Mouse (Mus musculus) cerebellum, adult 2 months (tissue): ENCODE measurements around the gene Gm42715. TPM values are rescaled to one million over a fixed set of nuclear protein-coding genes. Genes with fewer than 3 reads are reported as not detected.
A peak's percentile ranks its signal among the peaks of the same experiment; 100 is the strongest.
"Not testable (repeated sequence)": the region's sequence is repeated elsewhere in the genome, so short reads cannot be mapped to it uniquely, and the experiment has no call there.

Experiments used
- DNase-seq, 2 experiments: peaks; one replicate each; pipeline ENCODE4 v3.0.0; 2021
- H3K27ac ChIP-seq: fragments of 200-500 bp; 2 replicates; pipeline ENCODE4 v1.5.1; 2012; ENCODE audit warnings: low read length, control low read depth, inconsistent platforms; ENCODE audit not compliant: insufficient read depth
- H3K27me3 ChIP-seq: fragments of 200-500 bp; 2 replicates; pipeline ENCODE4 v1.6.1; 2012; ENCODE audit warnings: inconsistent platforms, mild to moderate bottlenecking, low read length, moderate library complexity; ENCODE audit not compliant: control insufficient read depth, insufficient read depth
- H3K4me1 ChIP-seq: fragments of 200-500 bp; 2 replicates; pipeline ENCODE4 v1.6.1; 2011; ENCODE audit warnings: low read length; ENCODE audit not compliant: control insufficient read depth, insufficient read depth
- H3K4me3 ChIP-seq: fragments of 200-500 bp; replicated peaks from 2 replicates; pipeline ENCODE3; 2011; ENCODE audit warnings: mild to moderate bottlenecking, low read depth, low read length, control low read depth; ENCODE audit not compliant: insufficient read depth
- CTCF ChIP-seq: fragments of 200-500 bp; IDR thresholded peaks from 2 replicates; pipeline ENCODE4 v1.5.1; 2011; ENCODE audit warnings: low read depth, mild to moderate bottlenecking, control low read depth, low read length, moderate library complexity, borderline replicate concordance; ENCODE audit not compliant: insufficient read depth
- POLR2A ChIP-seq: fragments of 200-500 bp; IDR thresholded peaks from 2 replicates; pipeline ENCODE4 v1.6.1; 2011; ENCODE audit warnings: low read length, control low read depth, borderline replicate concordance; ENCODE audit not compliant: insufficient read depth
- WGBS: fragments of 180-500 bp; shearing (Covaris S2); methylation state at CpG from one replicate; pipeline ENCODE4 v1.1.7; 2018; 5-methylcytosine and 5-hydroxymethylcytosine counted together
- polyA plus RNA-seq: library from polyadenylated mRNA; depleted of rRNA; stranded (reverse); fragments of >200 nt; gene quantifications from 2 replicates; pipeline ENCODE4 v1.2.3, GENCODE M21; 2012

The Gm42715 gene
- polyA plus RNA-seq, 1 experiment: 19.5 TPM

GRCm38 (mm10) chr7:127485416-127485815 is 34.0 kb upstream of the Gm42715 start:
- Histone ChIP-seq H3K27me3 (no peaks in the 10 kb centered on the region), H3K27ac (0 out of 2 replicates have a peak overlapping the region, but pooled peaks have one; percentile 39), H3K4me3 (no peak overlapping the region), H3K4me1 (peaks cover 23% of the 10 kb centered on the region)
- TF ChIP-seq POLR2A (no peak), CTCF (no peak)
- WGBS: 9% methylated on average over 5 of the region's 5 CpGs
- peak; percentile 62 to 67 for DNase-seq

GRCm38 (mm10) chr7:127488364-127488763 is 31.0 kb upstream of the Gm42715 start:
- H3K4me1 ChIP-seq: peaks cover 16% of the 10 kb centered on the region
- 66% methylated on average over 5 of the region's 5 CpGs for WGBS
- not testable (repeated sequence) for H3K27ac ChIP-seq, H3K27me3 ChIP-seq, DNase-seq, H3K4me3 ChIP-seq

- 89% methylated on average over 7 of the region's 7 CpGs for WGBS
- TF ChIP-seq POLR2A (no peak), CTCF (no peak)
- H3K4me1 ChIP-seq: peaks cover 6% of the 10 kb centered on the region
- H3K4me3 ChIP-seq: no peak overlapping the region
- H3K27me3 ChIP-seq: no peaks in the 10 kb centered on the region
- no peak for DNase-seq
- no peak overlapping the region for H3K27ac ChIP-seq
These were observed 29.4 kb upstream of the Gm42715 start for GRCm38 (mm10) chr7:127489982-127490381.

GRCm38 (mm10) chr7:127491846-127492245 is 27.5 kb upstream of the Gm42715 start:
- H3K4me3 ChIP-seq: no peak overlapping the region
- H3K27me3 ChIP-seq: no peaks in the 10 kb centered on the region
- no peak for DNase-seq
- 85% methylated on average over 3 of the region's 3 CpGs for WGBS
- no peaks in the 10 kb centered on the region for H3K4me1 ChIP-seq
- no peak overlapping the region for H3K27ac ChIP-seq
- no peak for TF ChIP-seq CTCF
- no peak for TF ChIP-seq POLR2A

- H3K27ac ChIP-seq: no peak overlapping the region
- no peak for DNase-seq
These were observed 24.7 kb upstream of the Gm42715 start for GRCm38 (mm10) chr7:127494648-127495047.

GRCm38 (mm10) chr7:127497382-127497781 is 22.0 kb upstream of the Gm42715 start:
- no peak overlapping the region for H3K4me3 ChIP-seq
- no peak for TF ChIP-seq POLR2A
- TF ChIP-seq CTCF: no peak
- DNase-seq: no peak
- no peaks in the 10 kb centered on the region for H3K27me3 ChIP-seq
- WGBS: 89% methylated on average over 2 of the region's 2 CpGs
- H3K4me1 ChIP-seq: no peaks in the 10 kb centered on the region
- no peak overlapping the region for H3K27ac ChIP-seq

More at GRCm38 (mm10) chr7:127494648-127495047, 24.7 kb upstream of the Gm42715 start:
- Histone ChIP-seq H3K4me3 (no peak overlapping the region), H3K27me3 (no peaks in the 10 kb centered on the region), H3K4me1 (no peaks in the 10 kb centered on the region)
- no peak for TF ChIP-seq CTCF
- no peak for TF ChIP-seq POLR2A

- Histone ChIP-seq H3K4me1 (no peaks in the 10 kb centered on the region), H3K27me3 (no peaks in the 10 kb centered on the region), H3K27ac (no peak overlapping the region), H3K4me3 (no peak overlapping the region)
- TF ChIP-seq CTCF (peak; percentile 49; the same call in 1 of the 2 replicates), POLR2A (no peak)
- 40% methylated on average over 3 of the region's 3 CpGs for WGBS
- peak in 1 of 2 experiments; percentile 43 for DNase-seq
These were observed 21.0 kb upstream of the Gm42715 start for GRCm38 (mm10) chr7:127498407-127498806.

GRCm38 (mm10) chr7:127508291-127508690 is 11.1 kb upstream of the Gm42715 start:
- 96% methylated on average over 3 of the region's 3 CpGs for WGBS
- no peak for DNase-seq
- Histone ChIP-seq H3K27ac (no peak overlapping the region), H3K27me3 (no peaks in the 10 kb centered on the region), H3K4me3 (no peak overlapping the region), H3K4me1 (no peaks in the 10 kb centered on the region)
- no peak for TF ChIP-seq POLR2A
- no peak for TF ChIP-seq CTCF

GRCm38 (mm10) chr7:127509830-127510229 is 9.6 kb upstream of the Gm42715 start:
- H3K4me1 ChIP-seq, H3K27ac ChIP-seq, H3K4me3 ChIP-seq, H3K27me3 ChIP-seq, DNase-seq: not testable (repeated sequence)
- WGBS: 75% methylated on average over 4 of the region's 4 CpGs
